Mouse (Mus musculus): ENCODE data around the gene Oas2. TPM values are rescaled to one million over a fixed set of nuclear protein-coding genes. Genes with fewer than 3 reads are reported as not detected.
A peak's percentile ranks its signal among the peaks of the same experiment; 100 is the strongest.

The Oas2 gene
- polyA plus RNA-seq, 1 experiment from 2014 or later, result 0.28 TPM

- no peaks in the 10 kb centered on the region for H3K4me1 ChIP-seq (ENCODE audit: insufficient read depth)
- peaks cover 8% of the 10 kb centered on the region; the same call in 1 of the 2 replicates for H3K27me3 ChIP-seq (ENCODE audit: insufficient read depth, low read length)
- no peak for ATAC-seq (ENCODE audit: insufficient read depth)
- DNase-seq, result no peak
- H3K27ac ChIP-seq (ENCODE audit: low read depth), result no peak overlapping the region
- H3K9me3 ChIP-seq (ENCODE audit: low read depth, low read length), result no peaks in the 10 kb centered on the region
- H3K9ac ChIP-seq, result no peak overlapping the region
- H3K36me3 ChIP-seq (ENCODE audit: insufficient read depth), result no peaks in the 10 kb centered on the region
- no peak for TF ChIP-seq CTCF (IDR thresholded peaks at IDR 0.05; ENCODE audit: low read depth)
- no peak overlapping the region for H3K4me3 ChIP-seq (ENCODE audit: low read depth, low read length)
- H3K4me2 ChIP-seq, result no peak overlapping the region
- 45% methylated on average over 6 of the region's 6 CpGs for WGBS
Measured at GRCm38 (mm10) chr5:120704421-120704820, 45.2 kb downstream of the Oas2 start.

DNA sequence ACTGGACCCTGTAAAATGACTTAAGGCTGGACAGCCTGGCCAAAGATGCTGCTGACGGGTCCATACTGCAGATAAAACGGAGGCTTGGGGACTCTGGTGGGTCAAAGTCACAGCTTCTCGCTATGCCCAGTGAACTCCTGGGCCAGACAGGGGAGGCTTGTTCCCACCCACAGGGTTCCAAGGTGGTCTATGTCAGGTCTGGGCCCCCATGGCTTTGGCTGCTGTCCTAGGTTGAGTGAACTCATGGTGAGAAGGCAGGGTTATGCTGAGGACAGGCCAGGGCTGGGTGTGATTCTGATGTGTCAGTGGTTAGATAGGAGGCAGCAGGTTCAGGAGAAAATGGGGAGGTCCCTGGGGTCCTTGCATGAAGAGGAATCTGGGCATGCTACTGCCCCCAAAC, 46.0 kb downstream of the Oas2 start:
- Histone ChIP-seq H3K4me2 (no peak overlapping the region), H3K9ac (no peak overlapping the region), H3K27ac (ENCODE audit: low read depth) (no peak overlapping the region), H3K36me3 (ENCODE audit: insufficient read depth) (no peaks in the 10 kb centered on the region), H3K9me3 (ENCODE audit: low read depth, low read length) (no peaks in the 10 kb centered on the region), H3K4me1 (ENCODE audit: insufficient read depth) (no peaks in the 10 kb centered on the region), H3K4me3 (ENCODE audit: low read depth, low read length) (no peak overlapping the region), H3K27me3 (ENCODE audit: insufficient read depth, low read length) (peaks cover 8% of the 10 kb centered on the region; the same call in 1 of the 2 replicates)
- no peak for TF ChIP-seq CTCF (IDR thresholded peaks at IDR 0.05; ENCODE audit: low read depth)
- 70% methylated on average over 3 of the region's 3 CpGs for WGBS
- no peak for DNase-seq
- no peak for ATAC-seq (ENCODE audit: insufficient read depth)

DNA sequence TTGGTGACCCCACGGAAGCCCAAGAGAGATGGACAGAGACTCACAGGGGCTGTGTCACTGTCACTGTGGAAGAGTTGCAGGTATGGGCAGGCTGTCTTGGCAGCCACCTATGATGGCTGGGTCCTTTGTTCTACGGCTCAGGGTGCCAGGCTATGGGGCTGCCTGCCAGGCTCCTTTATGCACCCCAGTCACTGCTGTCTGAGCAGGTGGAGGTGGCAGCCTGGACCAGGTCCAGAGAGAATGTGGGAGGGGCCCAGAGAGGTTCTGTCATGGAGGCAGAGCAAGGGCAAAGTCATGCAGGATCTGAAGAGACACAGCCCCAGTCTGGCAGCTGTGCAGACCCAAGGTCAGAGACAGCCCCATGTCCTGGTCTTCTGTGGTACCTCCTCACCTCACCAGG, 46.7 kb downstream of the Oas2 start:
- Histone ChIP-seq H3K9ac (no peak overlapping the region), H3K9me3 (ENCODE audit: low read depth, low read length) (no peaks in the 10 kb centered on the region), H3K27ac (ENCODE audit: low read depth) (no peak overlapping the region), H3K36me3 (ENCODE audit: insufficient read depth) (no peaks in the 10 kb centered on the region), H3K4me3 (ENCODE audit: low read depth, low read length) (no peak overlapping the region), H3K4me2 (no peak overlapping the region), H3K27me3 (ENCODE audit: insufficient read depth, low read length) (peaks cover 3% of the 10 kb centered on the region; the same call in 1 of the 2 replicates), H3K4me1 (ENCODE audit: insufficient read depth) (no peaks in the 10 kb centered on the region)
- whole genome bisulfite sequencing, result 80% methylated on average over 2 of the region's 2 CpGs
- TF ChIP-seq CTCF (IDR thresholded peaks at IDR 0.05; ENCODE audit: low read depth), result no peak
- ATAC-seq (ENCODE audit: insufficient read depth) (no peak), DNase-seq (no peak)

- H3K27ac ChIP-seq (ENCODE audit: low read depth), result no peak overlapping the region
- ATAC-seq (ENCODE audit: insufficient read depth) (no peak), DNase-seq (no peak)
- H3K36me3 ChIP-seq (ENCODE audit: insufficient read depth), result no peaks in the 10 kb centered on the region
- no peak for TF ChIP-seq CTCF (IDR thresholded peaks at IDR 0.05; ENCODE audit: low read depth)
- H3K9ac ChIP-seq, result no peak overlapping the region
- no peak overlapping the region for H3K4me3 ChIP-seq (ENCODE audit: low read depth, low read length)
- WGBS, result 75% methylated on average over 4 of the region's 4 CpGs
- H3K4me1 ChIP-seq (ENCODE audit: insufficient read depth), result no peaks in the 10 kb centered on the region
- H3K27me3 ChIP-seq (ENCODE audit: insufficient read depth, low read length), result peaks cover 6% of the 10 kb centered on the region; the same call in 1 of the 2 replicates
- H3K4me2 ChIP-seq, result no peak overlapping the region
- H3K9me3 ChIP-seq (ENCODE audit: low read depth, low read length), result no peaks in the 10 kb centered on the region
Measured at GRCm38 (mm10) chr5:120702421-120702820, 47.2 kb downstream of the Oas2 start.

DNA sequence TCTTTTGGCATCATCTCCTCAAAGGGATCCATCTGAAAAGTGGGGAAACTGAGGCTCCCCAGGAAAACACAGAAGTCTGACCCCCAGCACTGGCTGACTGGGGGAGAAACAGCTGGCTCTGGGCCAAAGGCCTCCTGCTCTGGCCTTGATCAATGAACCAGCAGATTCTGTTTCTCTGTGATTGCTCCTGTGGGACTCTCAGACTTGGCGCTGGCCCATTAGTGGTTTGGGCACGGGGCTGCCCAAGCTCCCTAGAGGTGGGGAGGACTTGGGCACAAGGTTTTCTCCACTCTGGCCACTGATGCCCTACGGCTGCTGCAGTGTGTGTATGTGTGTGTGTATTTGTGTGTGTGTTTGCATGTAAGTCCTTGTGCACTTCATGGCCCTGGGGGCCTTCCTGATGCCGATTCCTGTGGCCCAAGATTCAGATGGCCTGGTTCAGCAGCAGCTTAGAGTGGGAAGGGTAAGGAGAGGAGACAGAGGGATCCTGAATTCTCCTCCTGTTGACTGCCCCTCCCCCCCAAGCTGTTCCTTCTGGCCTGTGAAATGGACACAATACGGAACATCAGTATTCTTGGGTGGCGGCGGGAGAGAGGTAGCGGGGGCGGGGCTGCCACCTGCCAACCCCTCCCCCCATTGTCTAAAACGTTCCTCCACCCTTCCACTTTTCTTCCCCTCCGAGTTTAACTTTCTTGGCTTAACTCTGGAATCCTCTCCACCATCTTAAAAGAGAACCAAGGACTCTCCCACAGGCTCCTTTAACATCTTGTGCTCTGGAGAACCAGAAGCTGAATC, 48.5 kb downstream of the Oas2 start:
- 52% methylated on average over 11 of the region's 11 CpGs for WGBS
- no peak for TF ChIP-seq CTCF (IDR thresholded peaks at IDR 0.05; ENCODE audit: low read depth)
- Histone ChIP-seq H3K27ac (ENCODE audit: low read depth) (no peak overlapping the region), H3K4me3 (ENCODE audit: low read depth, low read length) (no peak overlapping the region), H3K27me3 (ENCODE audit: insufficient read depth, low read length) (peaks cover 16% of the 10 kb centered on the region), H3K9ac (no peak overlapping the region), H3K36me3 (ENCODE audit: insufficient read depth) (no peaks in the 10 kb centered on the region), H3K9me3 (ENCODE audit: low read depth, low read length) (no peaks in the 10 kb centered on the region), H3K4me1 (ENCODE audit: insufficient read depth) (no peaks in the 10 kb centered on the region), H3K4me2 (no peak overlapping the region)
- no peak for ATAC-seq (ENCODE audit: insufficient read depth)
- no peak for DNase-seq

GRCm38 (mm10) chr5:120698801-120699391, 50.8 kb downstream of the Oas2 start:
- no peaks in the 10 kb centered on the region for H3K9me3 ChIP-seq (ENCODE audit: low read depth, low read length)
- no peaks in the 10 kb centered on the region; the same call in 1 of the 2 replicates for H3K4me1 ChIP-seq (ENCODE audit: insufficient read depth)
- DNase-seq (peak; percentile 30), ATAC-seq (ENCODE audit: insufficient read depth) (no peak; the same call in 1 of the 2 replicates)
- peaks cover 39% of the 10 kb centered on the region for H3K27me3 ChIP-seq (ENCODE audit: insufficient read depth, low read length)
- H3K36me3 ChIP-seq (ENCODE audit: insufficient read depth), result no peaks in the 10 kb centered on the region
- WGBS, result 45% methylated on average over 16 of the region's 16 CpGs
- no peak for TF ChIP-seq CTCF (IDR thresholded peaks at IDR 0.05; ENCODE audit: low read depth)
- no peak overlapping the region for H3K27ac ChIP-seq (ENCODE audit: low read depth)
- no peak overlapping the region for H3K4me3 ChIP-seq (ENCODE audit: low read depth, low read length)
- H3K9ac ChIP-seq, result no peak overlapping the region
- no peak overlapping the region for H3K4me2 ChIP-seq

DNA sequence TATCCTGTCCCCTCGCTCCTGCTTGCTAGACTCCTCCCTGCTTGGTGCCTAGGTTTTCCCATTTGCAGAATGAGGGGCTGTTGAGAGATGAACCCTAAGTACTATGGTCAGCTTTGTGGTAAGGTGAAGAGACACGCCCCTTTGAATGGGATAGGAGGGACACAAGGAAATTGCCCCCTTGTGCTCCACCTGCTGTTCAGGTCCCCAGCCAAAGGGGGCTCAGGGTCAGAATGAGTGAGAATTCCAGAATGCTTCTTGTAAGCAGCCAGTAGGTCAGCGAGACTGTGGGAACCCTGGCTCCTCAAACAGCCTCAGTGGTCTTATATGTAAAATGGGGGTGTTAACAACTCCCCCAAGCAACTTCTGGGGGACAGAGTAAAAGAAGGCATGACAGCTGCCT, 51.5 kb downstream of the Oas2 start:
- no peak overlapping the region for H3K4me2 ChIP-seq
- no peak overlapping the region for H3K27ac ChIP-seq (ENCODE audit: low read depth)
- WGBS, result 50% methylated on average over 3 of the region's 3 CpGs
- no peaks in the 10 kb centered on the region for H3K36me3 ChIP-seq (ENCODE audit: insufficient read depth)
- no peak overlapping the region for H3K4me3 ChIP-seq (ENCODE audit: low read depth, low read length)
- peaks cover 47% of the 10 kb centered on the region for H3K27me3 ChIP-seq (ENCODE audit: insufficient read depth, low read length)
- no peak for TF ChIP-seq CTCF (IDR thresholded peaks at IDR 0.05; ENCODE audit: low read depth)
- no peak for ATAC-seq (ENCODE audit: insufficient read depth)
- no peaks in the 10 kb centered on the region; the same call in 1 of the 2 replicates for H3K4me1 ChIP-seq (ENCODE audit: insufficient read depth)
- DNase-seq, result no peak
- H3K9me3 ChIP-seq (ENCODE audit: low read depth, low read length), result no peaks in the 10 kb centered on the region
- no peak overlapping the region for H3K9ac ChIP-seq
